Mouse (Mus musculus): ENCODE results near the gene Pax2. TPM values are rescaled to one million over a fixed set of nuclear protein-coding genes. Genes with fewer than 3 reads are reported as not detected.
A peak's percentile ranks its signal among the peaks of the same experiment; 100 is the strongest.

Pax2 gene
- total and polyA plus RNA-seq, 3 experiments, result not detected

- Histone ChIP-seq H3K27me3 (ENCODE audit: control insufficient read depth, insufficient read depth, low read length) (peaks cover 2% of the 10 kb centered on the region; the same call in 1 of the 2 replicates), H3K9ac (ENCODE audit: low read depth, low read length) (no peak overlapping the region), H3K27ac (no peak overlapping the region), H3K79me2 (replicated peaks; ENCODE audit: control insufficient read depth, insufficient read depth, low read length) (no peaks in the 10 kb centered on the region), H3K36me3 (ENCODE audit: control insufficient read depth, insufficient read depth, low read length) (no peaks in the 10 kb centered on the region), H3K4me1 (ENCODE audit: control insufficient read depth, insufficient read depth, low read length) (no peaks in the 10 kb centered on the region), H3K4me3 (no peak overlapping the region)
- DNase-seq, result no peak
- WGBS, result 33% methylated on average over 6 of the region's 6 CpGs
- intact Hi-C loops (cut with DNase I), result no loop called here
- TF ChIP-seq CTCF (IDR thresholded peaks at IDR 0.05), result no peak
- TF ChIP-seq POLR2A (IDR thresholded peaks at IDR 0.05; ENCODE audit: insufficient read depth, low read depth, low read length), result no peak
- TF ChIP-seq EP300 (IDR thresholded peaks at IDR 0.05; ENCODE audit: insufficient read depth, low read depth, low read length), result no peak
These were observed 119.1 kb downstream of the Pax2 start for GRCm38 (mm10) chr19:44874928-44875327.

GRCm38 (mm10) chr19:44875718-44876117 is 119.9 kb downstream of the Pax2 start:
- Histone ChIP-seq H3K79me2 (replicated peaks; ENCODE audit: control insufficient read depth, insufficient read depth, low read length) (no peaks in the 10 kb centered on the region), H3K27ac (no peak overlapping the region), H3K27me3 (ENCODE audit: control insufficient read depth, insufficient read depth, low read length) (peaks cover 2% of the 10 kb centered on the region; the same call in 1 of the 2 replicates), H3K4me3 (no peak overlapping the region), H3K9ac (ENCODE audit: low read depth, low read length) (no peak overlapping the region), H3K4me1 (ENCODE audit: control insufficient read depth, insufficient read depth, low read length) (no peaks in the 10 kb centered on the region), H3K36me3 (ENCODE audit: control insufficient read depth, insufficient read depth, low read length) (no peaks in the 10 kb centered on the region)
- intact Hi-C loops (cut with DNase I), result no loop called here
- TF ChIP-seq EP300 (IDR thresholded peaks at IDR 0.05; ENCODE audit: insufficient read depth, low read depth, low read length), result no peak
- TF ChIP-seq CTCF (IDR thresholded peaks at IDR 0.05), result peak; percentile 44
- TF ChIP-seq POLR2A (IDR thresholded peaks at IDR 0.05; ENCODE audit: insufficient read depth, low read depth, low read length), result no peak
- DNase-seq, result no peak
- WGBS, result 82% methylated on average over 1 of the region's 1 CpGs

GRCm38 (mm10) chr19:44876529-44876928 is 120.7 kb downstream of the Pax2 start:
- intact Hi-C loops (cut with DNase I), result no loop called here
- 81% methylated on average over 7 of the region's 7 CpGs for WGBS
- no peak for TF ChIP-seq EP300 (IDR thresholded peaks at IDR 0.05; ENCODE audit: insufficient read depth, low read depth, low read length)
- no peak for TF ChIP-seq POLR2A (IDR thresholded peaks at IDR 0.05; ENCODE audit: insufficient read depth, low read depth, low read length)
- TF ChIP-seq CTCF (IDR thresholded peaks at IDR 0.05), result no peak
- no peaks in the 10 kb centered on the region for H3K36me3 ChIP-seq (ENCODE audit: control insufficient read depth, insufficient read depth, low read length)
- H3K4me3 ChIP-seq, result no peak overlapping the region
- H3K27ac ChIP-seq, result no peak overlapping the region
- H3K9ac ChIP-seq (ENCODE audit: low read depth, low read length), result no peak overlapping the region
- H3K4me1 ChIP-seq (ENCODE audit: control insufficient read depth, insufficient read depth, low read length), result no peaks in the 10 kb centered on the region; the same call in 1 of the 2 replicates
- no peak for DNase-seq
- H3K27me3 ChIP-seq (ENCODE audit: control insufficient read depth, insufficient read depth, low read length), result peaks cover 2% of the 10 kb centered on the region; the same call in 1 of the 2 replicates
- H3K79me2 ChIP-seq (replicated peaks; ENCODE audit: control insufficient read depth, insufficient read depth, low read length), result no peaks in the 10 kb centered on the region

GRCm38 (mm10) chr19:44882552-44883024 is 126.7 kb downstream of the Pax2 start:
- H3K9ac ChIP-seq (ENCODE audit: low read depth, low read length), result peak overlapping the region; percentile 51
- H3K4me1 ChIP-seq (ENCODE audit: control insufficient read depth, insufficient read depth, low read length), result peaks cover 2% of the 10 kb centered on the region
- DNase-seq, result peak; percentile 57 to 61
- H3K4me3 ChIP-seq, result peak overlapping the region; percentile 42
- H3K36me3 ChIP-seq (ENCODE audit: control insufficient read depth, insufficient read depth, low read length), result no peaks in the 10 kb centered on the region
- TF ChIP-seq POLR2A (IDR thresholded peaks at IDR 0.05; ENCODE audit: insufficient read depth, low read depth, low read length) (0 out of 2 replicates have a peak, but pooled peaks have one; percentile 42), EP300 (IDR thresholded peaks at IDR 0.05; ENCODE audit: insufficient read depth, low read depth, low read length) (no peak)
- intact Hi-C loops (cut with DNase I), result no loop called here
- H3K27ac ChIP-seq, result peak overlapping the region; percentile 40; the same call in 1 of the 2 replicates
- 1% methylated on average over 31 of the region's 31 CpGs for WGBS
- no peaks in the 10 kb centered on the region; the same call in 1 of the 2 replicates for H3K27me3 ChIP-seq (ENCODE audit: control insufficient read depth, insufficient read depth, low read length)
- H3K79me2 ChIP-seq (replicated peaks; ENCODE audit: control insufficient read depth, insufficient read depth, low read length), result no peaks in the 10 kb centered on the region

GRCm38 (mm10) chr19:44884331-44884730 is 128.5 kb downstream of the Pax2 start:
- Histone ChIP-seq H3K36me3 (ENCODE audit: control insufficient read depth, insufficient read depth, low read length) (no peaks in the 10 kb centered on the region), H3K9ac (ENCODE audit: low read depth, low read length) (no peak overlapping the region), H3K79me2 (replicated peaks; ENCODE audit: control insufficient read depth, insufficient read depth, low read length) (no peaks in the 10 kb centered on the region), H3K27ac (no peak overlapping the region), H3K4me1 (ENCODE audit: control insufficient read depth, insufficient read depth, low read length) (peaks cover 2% of the 10 kb centered on the region), H3K4me3 (no peak overlapping the region), H3K27me3 (ENCODE audit: control insufficient read depth, insufficient read depth, low read length) (no peaks in the 10 kb centered on the region; the same call in 1 of the 2 replicates)
- intact Hi-C loops (cut with DNase I), result no loop called here
- WGBS, result 59% methylated on average over 3 of the region's 3 CpGs
- TF ChIP-seq POLR2A (IDR thresholded peaks at IDR 0.05; ENCODE audit: insufficient read depth, low read depth, low read length), result no peak
- DNase-seq, result peak in 1 of 2 experiments; percentile 7

- Histone ChIP-seq H3K9ac (ENCODE audit: low read depth, low read length) (no peak overlapping the region), H3K27me3 (ENCODE audit: control insufficient read depth, insufficient read depth, low read length) (no peaks in the 10 kb centered on the region; the same call in none of the 2 replicates), H3K36me3 (ENCODE audit: control insufficient read depth, insufficient read depth, low read length) (no peaks in the 10 kb centered on the region), H3K4me3 (no peak overlapping the region), H3K79me2 (replicated peaks; ENCODE audit: control insufficient read depth, insufficient read depth, low read length) (no peaks in the 10 kb centered on the region), H3K4me1 (ENCODE audit: control insufficient read depth, insufficient read depth, low read length) (peaks cover 2% of the 10 kb centered on the region), H3K27ac (no peak overlapping the region; the same call in 1 of the 2 replicates)
- DNase-seq, result peak in 1 of 2 experiments; percentile 41
- TF ChIP-seq CTCF (IDR thresholded peaks at IDR 0.05), result no peak
- TF ChIP-seq POLR2A (IDR thresholded peaks at IDR 0.05; ENCODE audit: insufficient read depth, low read depth, low read length), result no peak
- peak; percentile 71; the same call in 1 of the 2 replicates for TF ChIP-seq EP300 (IDR thresholded peaks at IDR 0.05; ENCODE audit: insufficient read depth, low read depth, low read length)
- intact Hi-C loops (cut with DNase I), result loop anchor here (2.0 kb wide), 2 partner anchors 132 to 234 kb away; no protein-coding TSS in a partner anchor
- WGBS, result 35% methylated on average over 3 of the region's 3 CpGs
These were observed 130.6 kb downstream of the Pax2 start for GRCm38 (mm10) chr19:44886475-44886874.

Small RNA genes lying within 50 kb of the gene (microRNA-seq; reads per million reads assigned to microRNA genes)
- gene Mir6405, result 0 reads per million in 2 experiments

Other genes with a start within 250 kb of the Pax2 start
- 10 to 100 TPM in 1 of 2 experiments, 1 to 10 TPM in 1; 8.4 to 10.5 TPM for gene Sec31b, start 210.2 kb upstream of the Pax2 start, total RNA-seq (2021)
- 16.9 and 18.5 TPM in 2 replicates for gene Sec31b, start 210.2 kb upstream of the Pax2 start, polyA plus RNA-seq (2012; rRNA removed)
- gene Gm20538, start 203.2 kb upstream of the Pax2 start, total RNA-seq (2021), result not detected
- gene Gm20538, start 203.2 kb upstream of the Pax2 start, polyA plus RNA-seq (2012; rRNA removed), result not detected in 2 replicates
- gene Ndufb8, start 200.6 kb upstream of the Pax2 start, total RNA-seq (2021), result 1,000 to 10,000 TPM; 1,693 to 1,987 TPM
- gene Ndufb8, start 200.6 kb upstream of the Pax2 start, polyA plus RNA-seq (2012; rRNA removed), result 2,415 and 3,048 TPM in 2 replicates
- gene Hif1an, start 193.2 kb upstream of the Pax2 start, total RNA-seq (2021), result 10 to 100 TPM; 51.1 to 55.5 TPM
- gene Hif1an, start 193.2 kb upstream of the Pax2 start, polyA plus RNA-seq (2012; rRNA removed), result 23.6 and 49.8 TPM in 2 replicates
- 10 to 100 TPM; 18.4 to 23.0 TPM for gene Slf2, start 175.1 kb downstream of the Pax2 start, total RNA-seq (2021)
- gene Slf2, start 175.1 kb downstream of the Pax2 start, polyA plus RNA-seq (2012; rRNA removed), result 14.3 and 16.6 TPM in 2 replicates
- under 1 TPM; 0.32 to 0.37 TPM for gene Sema4g, start 233.1 kb downstream of the Pax2 start, total RNA-seq (2021)
- gene Sema4g, start 233.1 kb downstream of the Pax2 start, polyA plus RNA-seq (2012; rRNA removed), result 0.94 and 1.2 TPM in 2 replicates
- gene Twnk, start 249.6 kb downstream of the Pax2 start, total RNA-seq (2021), result 10 to 100 TPM; 29.3 to 32.1 TPM
- gene Twnk, start 249.6 kb downstream of the Pax2 start, polyA plus RNA-seq (2012; rRNA removed), result 11.9 and 21.9 TPM in 2 replicates

Data from heart, adult 2 months (tissue).